Mouse (Mus musculus): ENCODE results near the gene Clybl.

GRCm38 (mm10) chr14:122189901-122190300, 8.4 kb downstream of the Clybl start:
- TF ChIP-seq POLR2A (IDR thresholded peaks at IDR 0.05; ENCODE audit: insufficient read length, low read depth) (no peak), USF1 (IDR thresholded peaks at IDR 0.05; ENCODE audit: low read depth) (no peak), TCF12 (IDR thresholded peaks at IDR 0.05; ENCODE audit: insufficient read depth, poor library complexity, severe bottlenecking) (no peak), MYOG (IDR thresholded peaks at IDR 0.05; ENCODE audit: control insufficient read depth in 1 of 3, insufficient read depth in 1 of 3, insufficient read length in 2 of 3, low read depth in 2 of 3) (no peak), MYOD1 (IDR thresholded peaks at IDR 0.05; ENCODE audit: control insufficient read depth in 1 of 3, insufficient read length in 2 of 3, low read depth in 2 of 3) (no peak), MAX (IDR thresholded peaks at IDR 0.05; ENCODE audit: low read depth) (no peak), POLR2AphosphoS2 (IDR thresholded peaks at IDR 0.05; ENCODE audit: insufficient read length, low read depth) (no peak), REST (IDR thresholded peaks at IDR 0.05; ENCODE audit: insufficient read depth, insufficient read length) (no peak), CEBPB (IDR thresholded peaks at IDR 0.05; ENCODE audit: insufficient read depth, poor library complexity, severe bottlenecking) (no peak), E2F4 (IDR thresholded peaks at IDR 0.05; ENCODE audit: insufficient read depth) (no peak)
